Mouse (Mus musculus) embryonic stem cell, embryonic (primary cell): ENCODE measurements at regions not wholly inside any gene's neighbourhood (a gene's known extent, or its start where the extent isn't known, plus 50 kb on each side); places are given as distances from the start of the nearest gene placed in this dataset.

ENCODE experiments used
- CTCF ChIA-PET, 4 experiments: fragments of 300-600 bp in 2 of 4; fragments of 350-600 bp in 2 of 4; sonication (Branson Sonifier 250); formaldehyde crosslinking; loops; one replicate each; lab custom pipeline; 2022; ENCODE audit warnings: inconsistent platforms in 2 of 4; lab: Charles Lee
- POLR2A ChIA-PET, 4 experiments: fragments of 300-600 bp in 2 of 4; fragments of 350-600 bp in 2 of 4; sonication (Branson Sonifier 250); formaldehyde crosslinking; loops; one replicate each; lab custom pipeline; 2022; ENCODE audit warnings: antibody characterized with exemption in 4 of 4, inconsistent platforms in 1 of 4; lab: Charles Lee

GRCm38 (mm10) chr5:126245776-126246175 lies 714.2 kb downstream of the Tmem132b start:
- ChIA-PET POLR2A (no interaction called here), CTCF (no interaction called here)

GRCm38 (mm10) chr5:126250331-126250730 lies 718.8 kb downstream of the Tmem132b start:
- ChIA-PET CTCF (interaction anchor here in 1 of 4 experiments (0.6 kb wide), 1 partner anchor 236 kb away, joined by 4 read pairs; no protein-coding TSS in a partner anchor), POLR2A (no interaction called here)

DNA sequence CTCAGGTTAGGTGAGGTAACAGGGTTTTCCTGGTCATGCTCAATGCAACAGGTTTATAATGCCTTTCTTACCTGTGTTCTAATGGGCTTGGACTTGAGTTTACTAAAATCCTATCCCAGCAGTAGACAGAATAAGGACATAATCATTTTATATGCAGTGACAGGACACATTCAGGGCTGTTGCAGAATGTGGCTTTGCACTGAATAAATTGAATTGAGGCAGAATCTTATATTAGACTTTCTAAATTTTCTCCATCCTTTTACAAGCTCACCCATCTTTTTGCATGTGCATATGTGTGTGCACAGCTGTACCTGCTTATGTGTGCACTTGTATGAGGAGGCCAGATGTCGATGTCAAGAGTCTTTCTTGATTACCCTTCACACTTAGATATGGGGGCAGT lies 723.1 kb downstream of the Tmem132b start:
- ChIA-PET CTCF (interaction anchor here in 2 of 4 experiments (0.5 to 0.6 kb wide), 3 partner anchors 14 to 527 kb away, joined by 3 read pairs; no protein-coding TSS in a partner anchor), POLR2A (no interaction called here)

- POLR2A ChIA-PET: no interaction called here
- CTCF ChIA-PET: interaction anchor here in 3 of 4 experiments (0.6 to 1.2 kb wide), 6 partner anchors 9 to 1016 kb away, joined by 3 to 7 read pairs (median 3); no protein-coding TSS in a partner anchor
Measured at GRCm38 (mm10) chr5:126257860-126258259, 726.3 kb downstream of the Tmem132b start.

GRCm38 (mm10) chr5:126266471-126266870 lies 734.9 kb downstream of the Tmem132b start:
- POLR2A ChIA-PET: no interaction called here
- CTCF ChIA-PET: interaction anchor here in 1 of 4 experiments (1.6 kb wide), 1 partner anchor 9 kb away, joined by 4 read pairs; no protein-coding TSS in a partner anchor

- CTCF ChIA-PET: interaction anchor here in 2 of 4 experiments (1.6 kb wide), 2 partner anchors 9 kb away, joined by 3 to 4 read pairs; no protein-coding TSS in a partner anchor
- POLR2A ChIA-PET: no interaction called here
Measured at GRCm38 (mm10) chr5:126266929-126267609, 735.5 kb downstream of the Tmem132b start.

DNA sequence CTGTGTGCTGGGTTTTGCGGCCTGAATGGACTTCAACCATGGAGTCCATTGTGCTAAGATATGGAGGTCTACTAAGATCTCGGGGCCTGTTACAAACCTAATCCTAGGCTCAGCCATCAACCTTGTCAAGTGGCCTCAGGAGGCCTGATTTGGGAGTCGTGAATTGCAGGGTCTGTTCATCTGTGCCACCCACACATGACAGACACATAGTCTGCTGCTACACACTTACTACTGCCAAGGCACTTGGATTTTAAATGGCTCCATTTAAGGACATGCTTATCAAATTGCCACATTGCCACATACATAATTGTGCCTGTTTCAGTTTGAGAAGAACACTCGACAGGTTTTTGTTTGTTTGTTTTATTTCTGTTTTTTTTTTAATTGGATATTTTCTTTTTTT lies 737.0 kb downstream of the Tmem132b start:
- ChIA-PET CTCF (interaction anchor here in 1 of 4 experiments (0.6 kb wide), 1 partner anchor 14 kb away, joined by 3 read pairs; no protein-coding TSS in a partner anchor), POLR2A (no interaction called here)

GRCm38 (mm10) chr5:126274316-126274715 lies 742.7 kb downstream of the Tmem132b start:
- POLR2A ChIA-PET: no interaction called here

GRCm38 (mm10) chr5:126281057-126281728 lies 749.6 kb downstream of the Tmem132b start:
- CTCF ChIA-PET: no interaction called here
- POLR2A ChIA-PET: interaction anchor here in 1 of 4 experiments (0.7 kb wide), 1 partner anchor 231 kb away, joined by 3 read pairs; no protein-coding TSS in a partner anchor

More at GRCm38 (mm10) chr5:126274316-126274715, 742.7 kb downstream of the Tmem132b start:
- CTCF ChIA-PET: no interaction called here

DNA sequence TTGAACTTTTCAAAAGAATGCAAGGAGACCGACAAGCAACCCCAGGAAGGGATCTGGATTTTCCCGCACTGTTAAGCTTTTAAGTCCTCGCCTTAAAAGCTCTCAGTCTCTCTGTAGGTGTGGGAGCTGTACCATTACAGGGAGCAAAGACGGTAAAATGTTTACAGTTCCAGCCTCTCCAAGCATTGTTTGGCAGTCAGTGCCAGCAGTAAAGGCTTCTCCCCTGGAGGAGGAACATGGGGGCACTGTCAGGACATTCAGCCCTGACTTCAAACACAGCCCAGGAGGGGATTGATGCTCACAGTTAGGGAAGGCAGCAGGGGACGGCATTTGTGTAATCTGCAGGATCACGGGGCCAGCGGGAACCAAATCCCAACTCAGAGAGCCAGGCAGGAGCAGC lies 750.2 kb downstream of the Tmem132b start:
- ChIA-PET POLR2A (no interaction called here), CTCF (no interaction called here)

GRCm38 (mm10) chr5:126324847-126325246 lies 793.3 kb downstream of the Tmem132b start:
- POLR2A ChIA-PET: no interaction called here

GRCm38 (mm10) chr5:126328276-126328675 lies 796.7 kb downstream of the Tmem132b start:
- CTCF ChIA-PET: interaction anchor here in 3 of 4 experiments (0.5 to 1.0 kb wide), 4 partner anchors 118 to 802 kb away, joined by 3 read pairs; no protein-coding TSS in a partner anchor

More at GRCm38 (mm10) chr5:126324847-126325246, 793.3 kb downstream of the Tmem132b start:
- CTCF ChIA-PET: interaction anchor here in 1 of 4 experiments (0.6 kb wide), 1 partner anchor 1245 kb away, joined by 3 read pairs; no protein-coding TSS in a partner anchor

DNA sequence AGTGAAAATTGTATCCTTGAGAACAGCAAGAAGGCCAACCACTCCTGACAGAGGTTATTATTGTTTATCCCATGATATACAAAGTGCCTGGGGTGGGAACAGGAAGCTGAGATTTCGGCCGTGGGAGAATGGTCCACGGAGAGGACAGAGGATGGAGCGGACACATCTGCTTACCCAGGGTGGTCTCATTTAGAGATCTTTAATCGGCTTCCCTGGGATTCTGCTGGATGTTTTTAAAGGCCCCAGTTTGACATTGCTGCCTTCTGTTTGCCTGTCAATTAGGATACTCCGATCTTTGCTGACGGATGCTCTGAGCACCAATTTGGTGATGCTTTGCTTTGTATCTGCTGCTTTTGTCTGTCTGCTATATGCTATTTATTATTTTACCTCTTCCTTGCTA lies 803.5 kb downstream of the Tmem132b start:
- ChIA-PET CTCF (no interaction called here), POLR2A (interaction anchor here in 1 of 4 experiments (0.8 kb wide), 1 partner anchor 35 kb away, joined by 5 read pairs; no protein-coding TSS in a partner anchor)

More at GRCm38 (mm10) chr5:126328276-126328675, 796.7 kb downstream of the Tmem132b start:
- POLR2A ChIA-PET: no interaction called here

DNA sequence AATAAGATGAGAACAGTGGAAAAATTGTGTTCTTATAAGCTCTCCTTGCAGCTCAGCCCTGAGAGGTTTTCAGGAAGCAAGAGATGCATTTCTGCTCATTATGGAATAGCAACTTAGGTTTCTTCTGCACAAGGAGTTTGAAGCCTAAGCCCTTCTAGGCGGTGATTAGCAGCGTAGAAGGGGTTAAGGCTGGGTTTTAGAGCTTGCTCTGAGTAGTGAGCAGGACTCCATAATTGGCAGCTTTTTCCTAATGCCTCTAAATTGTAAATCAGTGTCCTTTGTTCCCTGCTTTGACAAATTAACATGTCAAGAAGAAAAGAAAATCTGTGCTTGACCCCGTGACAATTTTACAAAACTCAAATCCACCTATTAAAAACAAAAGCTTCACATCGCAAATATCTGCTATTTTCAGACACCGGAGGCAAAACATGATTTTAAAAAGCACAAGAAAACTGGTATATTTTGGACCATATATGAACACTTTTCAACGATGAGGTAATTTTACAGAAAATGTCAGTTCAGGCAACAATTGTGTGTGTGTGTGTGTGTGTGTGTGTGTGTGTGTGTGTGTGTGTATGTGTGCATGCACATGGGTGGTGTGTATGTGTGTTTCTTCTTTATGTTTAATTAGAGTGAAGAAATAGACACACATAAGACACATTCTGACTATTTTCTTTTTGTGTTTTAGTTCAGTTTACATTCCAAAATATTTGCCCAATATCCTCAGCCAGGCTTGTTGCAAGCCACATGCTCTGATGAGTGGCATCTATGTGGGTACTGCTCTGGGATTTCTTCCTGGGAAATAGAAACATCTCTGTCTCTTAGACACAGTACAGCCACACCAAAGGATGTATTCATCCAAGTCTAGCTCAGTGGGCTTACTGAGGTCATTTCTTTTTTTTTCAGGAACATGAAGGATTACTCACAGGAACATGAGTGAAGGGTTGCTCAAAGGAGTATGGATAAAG lies 804.3 kb downstream of the Tmem132b start:
- ChIA-PET CTCF (no interaction called here), POLR2A (interaction anchor here in 1 of 4 experiments (0.8 kb wide), 1 partner anchor 34 kb away, joined by 5 read pairs; no protein-coding TSS in a partner anchor)

- POLR2A ChIA-PET: interaction anchor here in 2 of 4 experiments (0.5 to 0.6 kb wide), 2 partner anchors 63 to 554 kb away, joined by 3 to 5 read pairs; no protein-coding TSS in a partner anchor
- CTCF ChIA-PET: no interaction called here
Measured at GRCm38 (mm10) chr5:126337884-126338283, 806.3 kb downstream of the Tmem132b start.

GRCm38 (mm10) chr5:126343570-126343969 lies 812.0 kb downstream of the Tmem132b start:
- POLR2A ChIA-PET: no interaction called here
- CTCF ChIA-PET: interaction anchor here in 1 of 4 experiments (0.7 kb wide), 1 partner anchor 54 kb away, joined by 5 read pairs; no protein-coding TSS in a partner anchor

GRCm38 (mm10) chr5:126350936-126351335 lies 819.4 kb downstream of the Tmem132b start:
- CTCF ChIA-PET: interaction anchor here in 1 of 4 experiments (0.6 kb wide), 1 partner anchor 320 kb away, joined by 4 read pairs; no protein-coding TSS in a partner anchor
- POLR2A ChIA-PET: no interaction called here

GRCm38 (mm10) chr5:126369436-126369835 lies 837.9 kb downstream of the Tmem132b start:
- CTCF ChIA-PET: interaction anchor here in 1 of 4 experiments (1.0 kb wide), 1 partner anchor 27 kb away, joined by 3 read pairs; no protein-coding TSS in a partner anchor
- POLR2A ChIA-PET: interaction anchor here in 1 of 4 experiments (0.5 kb wide), 1 partner anchor 34 kb away, joined by 5 read pairs; no protein-coding TSS in a partner anchor
